Mouse (Mus musculus) ES-E14 (cell line): ENCODE measurements around the gene Prpsap2.

Experiments used
- CHD2 ChIP-seq: IDR thresholded peaks from 2 replicates; pipeline ENCODE4 v1.6.1; 2014; ENCODE audit warnings: mild to moderate bottlenecking, low read depth, low read length, inconsistent platforms
- MAFK ChIP-seq: IDR thresholded peaks from 2 replicates; pipeline ENCODE4 v1.6.1; 2014; ENCODE audit warnings: mild to moderate bottlenecking, low read depth, low read length, inconsistent platforms; ENCODE audit not compliant: insufficient read depth
- ZNF384 ChIP-seq: IDR thresholded peaks from 2 replicates; pipeline ENCODE4 v1.6.1; 2012; ENCODE audit warnings: low read depth, low read length, inconsistent platforms

DNA sequence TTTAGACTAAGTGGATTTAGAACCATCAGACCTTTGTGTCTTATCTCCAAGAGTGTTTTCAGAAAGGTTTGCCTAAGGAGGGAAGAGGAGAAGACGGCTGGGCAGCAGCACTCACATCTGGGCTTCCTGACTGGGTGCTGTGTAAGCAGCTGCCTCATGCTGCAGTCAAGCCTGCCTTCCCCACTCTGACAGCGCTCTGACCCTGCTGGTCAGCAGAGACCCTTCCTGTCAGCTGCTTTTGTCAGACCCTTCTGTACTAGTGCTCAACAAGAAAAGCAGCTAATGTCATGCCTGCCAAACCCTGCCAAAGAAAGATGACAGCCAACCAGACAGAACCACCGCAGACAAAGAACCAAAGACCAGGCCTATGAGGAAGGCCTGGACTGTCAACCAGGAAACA, 18.1 kb downstream of the Prpsap2 start:
- TF ChIP-seq MAFK, result no peak
- TF ChIP-seq ZNF384, result no peak
- TF ChIP-seq CHD2, result no peak
